Mouse (Mus musculus) liver, embryonic 14.5 days (tissue): ENCODE measurements at regions not wholly inside any gene's neighbourhood (a gene's known extent, or its start where the extent isn't known, plus 50 kb on each side); places are given as distances from the start of the nearest gene placed in this dataset.

Experiments used
- ATAC-seq: fragments of 200-750 bp; cut with Nextera tagmentation; 2 replicates; pipeline ENCODE4 v1.8.0; 2017; ENCODE audit warnings: moderate number of reproducible peaks, mild to moderate bottlenecking, moderate library complexity; ENCODE audit not compliant: insufficient read depth
- DNase-seq, 3 experiments: peaks; one replicate each; pipeline ENCODE4 v3.0.0-alpha.2; 2012 to 2013; ENCODE audit warnings: low read depth in 3 of 3, low spot score in 3 of 3
- H3K27ac ChIP-seq: fragments of 300-500 bp; sonication (generic); 2 replicates; pipeline ENCODE4 v1.5.1; 2014; ENCODE audit warnings: moderate library complexity, mild to moderate bottlenecking, control low read depth, inconsistent platforms
- H3K27me3 ChIP-seq: fragments of 300-500 bp; sonication (generic); 2 replicates; pipeline ENCODE4 v1.6.1; 2014; ENCODE audit warnings: mild to moderate bottlenecking, low read length, moderate library complexity; ENCODE audit not compliant: control insufficient read depth, insufficient read depth
- H3K36me3 ChIP-seq: fragments of 300-500 bp; sonication (generic); replicated peaks from 2 replicates; pipeline ENCODE4 v1.6.1; 2014; ENCODE audit warnings: low read depth; ENCODE audit not compliant: control insufficient read depth, insufficient read depth
- H3K4me1 ChIP-seq, 2 experiments: fragments of 200-500 bp in 1 of 2; fragments of 300-500 bp in 1 of 2; sonication (generic) in 1 of 2; replicated peaks; 2 replicates each; pipeline ENCODE4 v1.6.1; 2012 to 2014; ENCODE audit warnings: antibody characterized with exemption in 1 of 2, inconsistent platforms in 1 of 2, low read length in 1 of 2; ENCODE audit not compliant: control insufficient read depth in 2 of 2, insufficient read depth in 2 of 2
- H3K4me2 ChIP-seq: fragments of 300-500 bp; sonication (generic); 2 replicates; pipeline ENCODE4 v1.6.1; 2014; ENCODE audit warnings: low read depth, mild to moderate bottlenecking, control low read depth, moderate library complexity
- H3K4me3 ChIP-seq, 2 experiments: fragments of 200-500 bp in 1 of 2; fragments of 300-500 bp in 1 of 2; sonication (generic) in 1 of 2; 2 replicates each; pipeline ENCODE4 v1.5.1; 2012 to 2014; ENCODE audit warnings: low read depth in 2 of 2, low read length in 2 of 2, mild to moderate bottlenecking in 2 of 2, control low read depth in 1 of 2, inconsistent platforms in 1 of 2, moderate library complexity in 1 of 2; ENCODE audit not compliant: insufficient read depth in 1 of 2
- H3K9ac ChIP-seq: fragments of 300-500 bp; sonication (generic); replicated peaks from 2 replicates; pipeline ENCODE4 v1.6.1; 2014; ENCODE audit warnings: mild to moderate bottlenecking, control low read depth, moderate library complexity
- H3K9me3 ChIP-seq: fragments of 300-500 bp; sonication (generic); 2 replicates; pipeline ENCODE4 v1.6.1; 2016; ENCODE audit warnings: low read length, mixed read lengths; ENCODE audit not compliant: control insufficient read depth
- CTCF ChIP-seq: IDR thresholded peaks from 2 replicates; pipeline ENCODE4 v1.5.1; 2016; ENCODE audit warnings: antibody characterized with exemption, low read depth, control low read depth
- EP300 ChIP-seq: IDR thresholded peaks from 2 replicates; pipeline ENCODE4 v1.6.1; 2016; ENCODE audit warnings: antibody characterized with exemption, low read depth
- WGBS: fragments of 180-500 bp; shearing (Covaris S2); extraction: QIAGEN DNeasy Blood & Tissue Kit; methylation state at CpG from one replicate; pipeline ENCODE4 v1.1.7; 2014; ENCODE audit not compliant: insufficient replicate concordance; 5-methylcytosine and 5-hydroxymethylcytosine counted together

DNA sequence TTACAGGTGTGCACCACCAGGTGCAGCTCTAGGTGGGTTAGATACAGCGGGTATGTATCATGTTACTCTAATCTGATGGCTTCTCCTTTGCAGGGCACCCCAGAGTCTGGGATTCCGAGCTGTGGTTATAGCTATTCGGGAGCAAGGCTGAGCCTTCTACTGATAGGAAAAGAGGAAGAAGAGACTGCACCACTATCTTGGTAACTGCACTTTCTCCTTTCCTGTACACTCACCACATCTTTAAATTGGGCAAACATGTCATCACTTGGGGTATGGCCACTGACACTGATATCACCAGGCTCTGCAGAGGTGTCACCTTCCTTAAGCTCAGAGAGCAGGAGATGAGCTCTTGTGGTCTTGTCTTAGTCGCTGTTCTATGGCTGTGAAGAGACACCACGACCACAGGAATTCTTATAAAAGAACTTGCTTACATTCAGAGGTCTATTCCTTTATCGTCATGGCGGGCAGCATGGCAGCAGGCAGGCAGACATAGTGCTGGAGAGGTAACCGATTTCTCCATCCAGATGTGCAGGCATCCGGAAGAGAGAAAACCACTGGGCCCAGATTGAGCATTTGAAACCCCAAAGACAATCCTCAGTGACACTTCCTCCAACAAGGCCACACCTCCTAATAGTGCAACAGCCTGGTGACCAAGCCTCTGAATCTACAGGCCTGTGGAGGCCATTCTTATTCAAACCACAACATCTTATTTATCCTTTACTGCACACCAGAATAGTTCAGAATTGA lies 74.1 kb upstream of the Zbtb18 start:
- TF ChIP-seq CTCF (no peak), EP300 (no peak)
- no peak overlapping the region for H3K4me2 ChIP-seq
- H3K9ac ChIP-seq: no peak overlapping the region
- no peak for ATAC-seq
- 16% methylated on average over 9 of the region's 9 CpGs for WGBS
- no peaks in the 10 kb centered on the region for H3K4me1 ChIP-seq
- no peaks in the 10 kb centered on the region for H3K9me3 ChIP-seq
- H3K27me3 ChIP-seq: no peaks in the 10 kb centered on the region
- DNase-seq: no peak
- H3K27ac ChIP-seq: no peak overlapping the region
- H3K36me3 ChIP-seq: no peaks in the 10 kb centered on the region
- no peak overlapping the region for H3K4me3 ChIP-seq

DNA sequence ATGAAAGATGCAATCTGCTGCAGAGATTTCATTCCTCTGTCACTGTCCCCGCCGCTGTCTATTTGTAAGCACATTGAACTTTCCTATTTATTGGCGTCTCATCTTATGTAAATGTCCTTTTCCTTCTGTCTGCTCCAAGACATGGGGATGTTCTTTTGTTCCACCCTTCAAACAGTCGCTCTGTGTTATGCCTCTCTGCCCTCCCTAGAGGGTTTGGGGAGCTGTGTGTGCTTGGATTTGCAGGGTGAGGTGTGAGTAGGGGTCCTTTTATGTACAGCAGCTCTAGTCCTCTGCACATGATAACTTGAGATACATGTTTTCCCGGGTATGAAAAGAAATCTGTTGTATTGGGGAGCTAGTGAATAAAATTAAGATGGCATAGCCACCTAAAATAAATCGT lies 75.2 kb upstream of the Zbtb18 start:
- H3K9ac ChIP-seq: no peak overlapping the region
- WGBS: 58% methylated on average over 6 of the region's 6 CpGs
- no peaks in the 10 kb centered on the region for H3K4me1 ChIP-seq
- H3K9me3 ChIP-seq: no peaks in the 10 kb centered on the region
- no peak overlapping the region for H3K4me3 ChIP-seq
- no peak for ATAC-seq
- no peaks in the 10 kb centered on the region for H3K27me3 ChIP-seq
- H3K27ac ChIP-seq: no peak overlapping the region
- no peak overlapping the region for H3K4me2 ChIP-seq
- no peak for DNase-seq
- no peaks in the 10 kb centered on the region for H3K36me3 ChIP-seq
- no peak for TF ChIP-seq CTCF
- no peak for TF ChIP-seq EP300

DNA sequence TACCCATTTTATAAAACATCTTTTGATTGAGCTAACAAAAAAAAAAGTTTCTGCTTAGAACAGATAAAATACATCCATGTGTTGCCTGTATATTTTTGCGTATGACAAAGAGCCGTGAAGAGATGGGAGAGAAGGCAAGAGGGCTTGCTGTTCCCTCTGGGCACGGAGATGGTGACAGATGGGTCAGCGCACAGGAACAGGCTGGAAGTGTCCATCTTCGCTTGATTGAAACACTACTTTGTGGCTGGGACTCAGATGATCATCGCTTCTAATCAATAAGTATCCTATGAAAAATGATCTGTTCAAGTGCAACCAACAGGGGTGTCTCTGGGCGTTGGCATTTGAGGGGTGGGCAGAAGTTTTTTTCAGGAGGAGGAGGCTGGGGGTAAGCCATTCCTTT lies 75.7 kb upstream of the Zbtb18 start:
- no peak overlapping the region for H3K27ac ChIP-seq
- TF ChIP-seq EP300 (no peak), CTCF (no peak)
- H3K4me1 ChIP-seq: no peaks in the 10 kb centered on the region
- WGBS: 73% methylated on average over 7 of the region's 7 CpGs
- no peak for DNase-seq
- no peak overlapping the region for H3K4me3 ChIP-seq
- H3K9me3 ChIP-seq: no peaks in the 10 kb centered on the region
- no peak overlapping the region for H3K9ac ChIP-seq
- H3K4me2 ChIP-seq: no peak overlapping the region
- H3K27me3 ChIP-seq: no peaks in the 10 kb centered on the region
- no peak for ATAC-seq
- H3K36me3 ChIP-seq: no peaks in the 10 kb centered on the region

DNA sequence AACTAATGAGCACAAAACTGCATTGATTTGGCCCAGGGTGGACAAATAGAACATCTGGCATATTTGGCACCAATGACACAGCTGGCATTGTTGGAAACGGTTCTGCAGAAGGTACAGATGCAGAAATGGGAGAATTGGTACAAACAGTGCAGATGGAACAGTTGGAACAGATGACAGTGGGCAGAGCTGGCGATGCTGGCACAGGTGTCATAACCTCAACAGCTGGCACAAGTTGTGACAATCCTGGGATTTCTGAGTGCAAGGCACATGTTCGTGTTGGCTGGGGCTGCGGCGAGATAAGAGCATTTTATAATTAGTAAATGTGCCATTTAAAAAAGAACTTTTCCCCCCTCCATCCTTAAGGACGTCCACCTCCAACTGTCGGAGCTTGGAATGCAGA lies 77.8 kb upstream of the Zbtb18 start:
- no peaks in the 10 kb centered on the region for H3K36me3 ChIP-seq
- WGBS: 65% methylated on average over 7 of the region's 7 CpGs
- H3K9ac ChIP-seq: no peak overlapping the region
- no peak overlapping the region for H3K27ac ChIP-seq
- no peaks in the 10 kb centered on the region for H3K4me1 ChIP-seq
- H3K27me3 ChIP-seq: no peaks in the 10 kb centered on the region
- no peak for DNase-seq
- no peak for TF ChIP-seq EP300
- no peak for TF ChIP-seq CTCF
- no peak overlapping the region for H3K4me3 ChIP-seq
- H3K4me2 ChIP-seq: no peak overlapping the region
- ATAC-seq: no peak
- no peaks in the 10 kb centered on the region for H3K9me3 ChIP-seq

DNA sequence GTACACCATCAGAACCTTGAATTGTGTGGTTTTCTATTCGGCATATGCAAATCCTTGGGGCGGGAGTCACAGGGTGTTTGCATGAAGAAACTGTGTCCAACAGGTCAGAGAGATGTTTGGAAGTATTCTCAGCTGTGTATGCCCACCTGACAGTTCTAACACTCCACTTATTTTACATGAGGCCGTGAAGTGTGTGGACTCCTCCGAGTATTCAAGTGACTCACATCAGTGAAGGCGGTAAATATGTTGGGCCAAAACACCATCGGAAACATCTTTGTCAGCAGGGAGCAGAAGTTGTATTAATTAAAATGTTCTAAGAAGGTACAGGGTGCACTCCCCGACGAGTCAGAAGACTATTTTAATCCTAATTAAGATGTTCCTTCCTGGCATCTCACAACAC lies 79.8 kb upstream of the Zbtb18 start:
- H3K4me3 ChIP-seq: no peak overlapping the region
- TF ChIP-seq EP300: no peak
- TF ChIP-seq CTCF: no peak

More for the DNA sequence above, 79.8 kb upstream of the Zbtb18 start:
- Histone ChIP-seq H3K4me2 (no peak overlapping the region), H3K27me3 (no peaks in the 10 kb centered on the region), H3K9ac (no peak overlapping the region), H3K4me1 (no peaks in the 10 kb centered on the region), H3K36me3 (no peaks in the 10 kb centered on the region), H3K27ac (no peak overlapping the region), H3K9me3 (no peaks in the 10 kb centered on the region)
- DNase-seq: no peak
- ATAC-seq: no peak
- 72% methylated on average over 8 of the region's 8 CpGs for WGBS
